32 mouse cellular contexts compared by ENCODE assay signal in genomic region chr6:120101996-120102395, GRCm38 (mm10). TPM values are rescaled to one million over a fixed set of nuclear protein-coding genes. Genes with fewer than 3 reads are reported as not detected.
A peak's percentile ranks its signal among the peaks of the same experiment; 100 is the strongest.
DNase-seq lines count a peak whose midpoint lies in the region; ATAC-seq and TF ChIP-seq lines count a peak whose summit lies in the region.
"Had no signal": no experiment of that assay in that cellular context is flagged by ENCODE, and none has a peak within 500 bp of the region (broad histone marks: within the 10 kb centered on the region; RNA-seq: fewer than 3 reads in every experiment).

No protein-coding gene starts in this region.

- TF ChIP-seq RAD21 in MEL (IDR thresholded peaks at IDR 0.05; ENCODE audit: low read depth, low read length) = no peak

- 0 out of 2 replicates have a peak, but pooled peaks have one; percentile 33 for ATAC-seq in embryonic facial prominence, embryonic 14.5 days (ENCODE audit: low read depth)
- peak; percentile 84 for ATAC-seq in granulocyte monocyte progenitor cell, adult 5-6 weeks (replicated peaks; ENCODE audit: poor library complexity, severe bottlenecking)
- ATAC-seq: forebrain, embryonic 14.5 days; forebrain, postnatal 0 days; hindbrain, embryonic 16.5 days; intestine, embryonic 15.5 days; Patski had no signal

- no peak overlapping the region for H3K4me3 ChIP-seq in embryonic facial prominence, embryonic 14.5 days (ENCODE audit: low read depth, low read length)
- no peak overlapping the region for H3K4me3 ChIP-seq in embryonic facial prominence, embryonic 10.5 days
- no peak overlapping the region for H3K4me3 ChIP-seq in MEL (ENCODE audit: control insufficient read depth in 1 of 2, insufficient read depth in 1 of 2, low read depth in 2 of 2, low read length in 2 of 2)
- H3K4me3 ChIP-seq: embryonic facial prominence, embryonic 15.5 days; heart, embryonic 12.5 days; heart, embryonic 15.5 days; hindbrain, embryonic 10.5 days; hindbrain, embryonic 13.5 days; intestine, embryonic 15.5 days had no signal

- no peaks in the 10 kb centered on the region for H3K9me3 ChIP-seq in embryonic facial prominence, embryonic 14.5 days (ENCODE audit: control insufficient read depth, low read length)
- no peaks in the 10 kb centered on the region for H3K9me3 ChIP-seq in embryonic facial prominence, embryonic 10.5 days
- no peaks in the 10 kb centered on the region for H3K9me3 ChIP-seq in MEL (replicated peaks; ENCODE audit: insufficient read depth, low read length)
- H3K9me3 ChIP-seq: embryonic facial prominence, embryonic 15.5 days; heart, embryonic 12.5 days; heart, embryonic 15.5 days; hindbrain, embryonic 10.5 days; hindbrain, embryonic 13.5 days; intestine, embryonic 15.5 days had no signal

- H3K9ac ChIP-seq in embryonic facial prominence, embryonic 14.5 days (ENCODE audit: low read depth, low read length) = no peak overlapping the region
- H3K9ac ChIP-seq in MEL (ENCODE audit: control insufficient read depth, low read depth, low read length, poor library complexity, severe bottlenecking) = no peak overlapping the region
- H3K9ac ChIP-seq: embryonic facial prominence, embryonic 15.5 days; forebrain, postnatal 0 days; heart, embryonic 12.5 days; heart, embryonic 15.5 days; hindbrain, embryonic 13.5 days; intestine, embryonic 15.5 days had no signal

- TF ChIP-seq POLR2A in MEL (IDR thresholded peaks at IDR 0.05; ENCODE audit: control insufficient read depth in 1 of 2, insufficient read depth in 1 of 2, low read depth in 1 of 2, low read length in 2 of 2, poor library complexity in 1 of 2) = no peak

- H3K27me3 ChIP-seq in embryonic facial prominence, embryonic 14.5 days (replicated peaks; ENCODE audit: control insufficient read depth, insufficient read depth, low read length) = no peaks in the 10 kb centered on the region
- H3K27me3 ChIP-seq in embryonic facial prominence, embryonic 10.5 days (replicated peaks; ENCODE audit: low read depth, poor library complexity, severe bottlenecking) = no peaks in the 10 kb centered on the region
- no peaks in the 10 kb centered on the region for H3K27me3 ChIP-seq in MEL (ENCODE audit: control insufficient read depth in 1 of 2, insufficient read depth in 2 of 2, low read length in 2 of 2)
- H3K27me3 ChIP-seq: embryonic facial prominence, embryonic 15.5 days; heart, embryonic 12.5 days; heart, embryonic 15.5 days; hindbrain, embryonic 13.5 days; intestine, embryonic 15.5 days; Patski had no signal

- TF ChIP-seq CTCF in MEL (IDR thresholded peaks at IDR 0.05 in 2 of 3, conservative IDR thresholded peaks at IDR 0.05 in 1 of 3; ENCODE audit: control insufficient read depth in 1 of 3, insufficient read depth in 1 of 3, low read depth in 2 of 3, low read length in 3 of 3, poor library complexity in 1 of 3, severe bottlenecking in 1 of 3) = no peak

- no peaks in the 10 kb centered on the region for H3K4me1 ChIP-seq in embryonic facial prominence, embryonic 14.5 days (ENCODE audit: control insufficient read depth, insufficient read depth, low read length)
- H3K4me1 ChIP-seq in embryonic facial prominence, embryonic 10.5 days = no peaks in the 10 kb centered on the region
- peaks cover 2 to 14% of the 10 kb centered on the region in 2 experiments for H3K4me1 ChIP-seq in MEL (ENCODE audit: control insufficient read depth in 1 of 2, insufficient read depth in 2 of 2, low read length in 2 of 2)
- H3K4me1 ChIP-seq: embryonic facial prominence, embryonic 15.5 days; hindbrain, embryonic 13.5 days; intestine, embryonic 15.5 days had no signal

- H3K4me2 ChIP-seq in embryonic facial prominence, embryonic 14.5 days (ENCODE audit: low read depth, low read length) = no peak overlapping the region
- H3K4me2 ChIP-seq: embryonic facial prominence, embryonic 15.5 days; heart, embryonic 12.5 days; heart, embryonic 15.5 days; hindbrain, embryonic 13.5 days; intestine, embryonic 15.5 days had no signal

- 73% methylated on average over 6 of the region's 6 CpGs for WGBS in embryonic facial prominence, embryonic 14.5 days
- WGBS in embryonic facial prominence, embryonic 10.5 days = 79% methylated on average over 6 of the region's 6 CpGs

- H3K36me3 ChIP-seq in embryonic facial prominence, embryonic 14.5 days (ENCODE audit: control insufficient read depth, insufficient read depth, low read length) = no peaks in the 10 kb centered on the region
- H3K36me3 ChIP-seq in embryonic facial prominence, embryonic 10.5 days (replicated peaks) = no peaks in the 10 kb centered on the region
- H3K36me3 ChIP-seq in MEL (ENCODE audit: control insufficient read depth in 1 of 2, insufficient read depth in 2 of 2, low read length in 2 of 2) = peaks cover 0 to 14% of the 10 kb centered on the region in 2 experiments; a peak in 2 of 4 replicates
- H3K36me3 ChIP-seq: embryonic facial prominence, embryonic 15.5 days; heart, embryonic 12.5 days; heart, embryonic 15.5 days; hindbrain, embryonic 10.5 days; hindbrain, embryonic 13.5 days; intestine, embryonic 15.5 days had no signal

- DNase-seq in embryonic facial prominence, embryonic 14.5 days (ENCODE audit: low spot score) = no peak
- DNase-seq in embryonic facial prominence, embryonic 10.5 days (ENCODE audit: low spot score) = no peak
- peak; percentile 66 for DNase-seq in MEL (ENCODE audit: low read depth, low spot score)
- no peak for DNase-seq in frontal cortex, postnatal 10 days (ENCODE audit: low spot score in 2 of 2)
- no peak for DNase-seq in lung, adult 18-20 months
- no peak for DNase-seq in kidney, adult 9 months
- DNase-seq: adrenal gland, postnatal 10 days; B cell, adult 2 months; cerebellum, adult 11 months; cerebellum, adult 2 months; cerebellum, adult 9-11 months; cerebellum, postnatal 25 days; embryo, embryonic 11 days; forebrain, postnatal 0 days; gastrocnemius, postnatal 25 days; heart, postnatal 10 days; heart, postnatal 36 days had no signal

- H3K27ac ChIP-seq in embryonic facial prominence, embryonic 14.5 days (replicated peaks; ENCODE audit: low read depth, low read length) = no peak overlapping the region
- no peak overlapping the region for H3K27ac ChIP-seq in embryonic facial prominence, embryonic 10.5 days (replicated peaks)
- no peak overlapping the region for H3K27ac ChIP-seq in MEL (ENCODE audit: control insufficient read depth, low read depth, low read length)
- H3K27ac ChIP-seq: embryonic facial prominence, embryonic 15.5 days; heart, embryonic 15.5 days; hindbrain, embryonic 10.5 days; hindbrain, embryonic 13.5 days; intestine, embryonic 15.5 days had no signal

- H3K79me2 ChIP-seq in MEL (ENCODE audit: control insufficient read depth, insufficient read depth, low read length, poor library complexity) = no peaks in the 10 kb centered on the region

- no peak for TF ChIP-seq EP300 in MEL (IDR thresholded peaks at IDR 0.05; ENCODE audit: low read depth in 1 of 2, low read length in 2 of 2)

TF ChIP-seq in MEL, 35 proteins besides CTCF, POLR2A, EP300 and RAD21:
- no peak for TF ChIP-seq GATA1 (IDR thresholded peaks at IDR 0.05; ENCODE audit: low read depth, low read length)

RNA-seq across cellular contexts. Expression of gene Ninj2, which starts 8.8 kb away (rescaled TPM):
- polyA plus RNA-seq in embryonic facial prominence, embryonic 14.5 days (2014; fragmentation: Nextera tagmentation; extraction: Ambion mirVana) = 0.61 and 0.69 TPM in 2 replicates
- polyA plus RNA-seq in embryonic facial prominence, embryonic 10.5 days (2016; fragmentation: Nextera tagmentation; extraction: Ambion mirVana) = not detected in 2 replicates
- not detected in 2 replicates for total RNA-seq in MEL (2012; rRNA removed)
- polyA plus RNA-seq in MEL (2012; ENCODE audit: insufficient read depth in 1 of 2, insufficient read length in 2 of 2, low read depth in 1 of 2, low replicate concordance in 2 of 2, missing spikeins in 1 of 2) = under 1 TPM in 1 of 2 experiments, not detected in 1; 0.08 TPM
- total RNA-seq in granulocyte monocyte progenitor cell, adult 5-6 weeks (2014; fragmentation: Nextera tagmentation) = not detected in 2 replicates
- total RNA-seq in granulocyte monocyte progenitor cell, adult 5-6 weeks (2017) = not detected in 2 replicates
- total RNA-seq: adrenal gland, adult 18-20 months; adrenal gland, postnatal 10 days; adrenal gland, postnatal 4 days; forebrain, postnatal 0 days; gastrocnemius, adult 8-10 months; gastrocnemius, postnatal 25 days; heart, postnatal 10 days; heart, postnatal 36 days had no signal
- polyA plus RNA-seq: embryonic facial prominence, embryonic 11.5 days; embryonic facial prominence, embryonic 15.5 days; forebrain, embryonic 11.5 days; forebrain, embryonic 14.5 days; forebrain, postnatal 0 days; heart, embryonic 12.5 days; hindbrain, embryonic 10.5 days; hindbrain, embryonic 13.5 days; hindbrain, embryonic 16.5 days; intestine, embryonic 15.5 days had no signal
